Mouse (Mus musculus) midbrain, embryonic 12.5 days (tissue): ENCODE data around the gene Tnfrsf23. TPM values are rescaled to one million over a fixed set of nuclear protein-coding genes. Genes with fewer than 3 reads are reported as not detected.

Source experiments
- ATAC-seq: fragments of 200-750 bp; cut with Nextera tagmentation; 2 replicates; pipeline ENCODE4 v1.8.0; 2017; ENCODE audit warnings: low read depth, moderate TSS enrichment, moderate library complexity; ENCODE audit not compliant: low FRiP score
- H3K27ac ChIP-seq: fragments of 300-500 bp; sonication (generic); replicated peaks from 2 replicates; pipeline ENCODE4 v1.5.1; 2016; ENCODE audit warnings: mild to moderate bottlenecking
- H3K27me3 ChIP-seq: fragments of 300-500 bp; sonication (generic); 2 replicates; pipeline ENCODE4 v1.6.1; 2016; ENCODE audit warnings: mild to moderate bottlenecking
- H3K36me3 ChIP-seq: fragments of 300-500 bp; sonication (generic); 2 replicates; pipeline ENCODE4 v1.6.1; 2016
- H3K4me1 ChIP-seq: fragments of 300-500 bp; sonication (generic); 2 replicates; pipeline ENCODE4 v1.6.1; 2016
- H3K4me2 ChIP-seq: fragments of 300-500 bp; sonication (generic); replicated peaks from 2 replicates; pipeline ENCODE4 v1.6.1; 2016; ENCODE audit warnings: mild to moderate bottlenecking, moderate library complexity
- H3K4me3 ChIP-seq: fragments of 300-500 bp; sonication (generic); 2 replicates; pipeline ENCODE4 v1.5.1; 2016; ENCODE audit warnings: mild to moderate bottlenecking
- H3K9ac ChIP-seq: fragments of 300-500 bp; sonication (generic); replicated peaks from 2 replicates; pipeline ENCODE4 v1.6.1; 2016; ENCODE audit warnings: mild to moderate bottlenecking, moderate library complexity
- H3K9me3 ChIP-seq: fragments of 300-500 bp; sonication (generic); 2 replicates; pipeline ENCODE4 v1.6.1; 2016; ENCODE audit warnings: mild to moderate bottlenecking
- WGBS: fragments of 180-500 bp; shearing (Covaris S2); methylation state at CpG from one replicate; pipeline ENCODE4 v1.1.7; 2016; 5-methylcytosine and 5-hydroxymethylcytosine counted together
- polyA plus RNA-seq: library from polyadenylated mRNA; unstranded; fragments of >200 nt; fragmentation: Nextera tagmentation; extraction: Ambion mirVana; gene quantifications from 2 replicates; pipeline ENCODE4 v1.2.1, GENCODE M21; 2016

Tnfrsf23 gene
- polyA plus RNA-seq, 1 experiment from 2014 or later, result 0.57 TPM

- no peak overlapping the region for H3K27ac ChIP-seq
- no peak for ATAC-seq
- no peak overlapping the region for H3K9ac ChIP-seq
- H3K27me3 ChIP-seq, result no peaks in the 10 kb centered on the region
- H3K36me3 ChIP-seq, result no peaks in the 10 kb centered on the region
- no peak overlapping the region for H3K4me2 ChIP-seq
- no peaks in the 10 kb centered on the region for H3K4me1 ChIP-seq
- H3K9me3 ChIP-seq, result no peaks in the 10 kb centered on the region
- 68% methylated on average over 10 of the region's 10 CpGs for WGBS
- H3K4me3 ChIP-seq, result no peak overlapping the region
Observed at GRCm38 (mm10) chr7:143627555-143628286, 58.0 kb downstream of the Tnfrsf23 start.

GRCm38 (mm10) chr7:143626178-143626577, 59.5 kb downstream of the Tnfrsf23 start:
- H3K27me3 ChIP-seq, result no peaks in the 10 kb centered on the region

GRCm38 (mm10) chr7:143625151-143625550, 60.5 kb downstream of the Tnfrsf23 start:
- Histone ChIP-seq H3K9ac (no peak overlapping the region), H3K36me3 (no peaks in the 10 kb centered on the region), H3K9me3 (no peaks in the 10 kb centered on the region), H3K4me3 (no peak overlapping the region), H3K4me2 (no peak overlapping the region), H3K4me1 (no peaks in the 10 kb centered on the region), H3K27ac (no peak overlapping the region), H3K27me3 (no peaks in the 10 kb centered on the region)
- ATAC-seq, result no peak
- WGBS, result 74% methylated on average over 5 of the region's 5 CpGs

More at GRCm38 (mm10) chr7:143626178-143626577, 59.5 kb downstream of the Tnfrsf23 start:
- ATAC-seq, result no peak
- H3K4me3 ChIP-seq, result no peak overlapping the region
- WGBS, result 67% methylated on average over 2 of the region's 2 CpGs
- H3K4me2 ChIP-seq, result no peak overlapping the region
- H3K9me3 ChIP-seq, result no peaks in the 10 kb centered on the region
- H3K9ac ChIP-seq, result no peak overlapping the region
- H3K4me1 ChIP-seq, result no peaks in the 10 kb centered on the region
- no peaks in the 10 kb centered on the region for H3K36me3 ChIP-seq
- no peak overlapping the region for H3K27ac ChIP-seq

- ATAC-seq, result no peak
- no peaks in the 10 kb centered on the region for H3K27me3 ChIP-seq
- H3K4me2 ChIP-seq, result no peak overlapping the region
- no peak overlapping the region for H3K9ac ChIP-seq
- H3K9me3 ChIP-seq, result no peaks in the 10 kb centered on the region
- no peaks in the 10 kb centered on the region for H3K4me1 ChIP-seq
- no peak overlapping the region for H3K4me3 ChIP-seq
- 87% methylated on average over 3 of the region's 3 CpGs for WGBS
- no peak overlapping the region for H3K27ac ChIP-seq
- no peaks in the 10 kb centered on the region for H3K36me3 ChIP-seq
Observed at GRCm38 (mm10) chr7:143624561-143624960, 61.1 kb downstream of the Tnfrsf23 start.

GRCm38 (mm10) chr7:143620951-143621350, 64.7 kb downstream of the Tnfrsf23 start:
- Histone ChIP-seq H3K9me3 (no peaks in the 10 kb centered on the region), H3K27ac (no peak overlapping the region), H3K36me3 (no peaks in the 10 kb centered on the region), H3K4me3 (no peak overlapping the region), H3K4me2 (no peak overlapping the region), H3K4me1 (no peaks in the 10 kb centered on the region), H3K9ac (no peak overlapping the region), H3K27me3 (no peaks in the 10 kb centered on the region)
- no peak for ATAC-seq
- 65% methylated on average over 1 of the region's 1 CpGs for WGBS

Other genes starting within 250 kb of the Tnfrsf23 start
- gene Cdkn1c, start 224.8 kb downstream of the Tnfrsf23 start, polyA plus RNA-seq, result 875 and 1,070 TPM in 2 replicates
- 0.38 and 0.48 TPM in 2 replicates for gene Slc22a18, start 212.1 kb downstream of the Tnfrsf23 start, polyA plus RNA-seq
- gene Phlda2, start 182.7 kb downstream of the Tnfrsf23 start, polyA plus RNA-seq, result 1.4 and 1.5 TPM in 2 replicates
- 345 and 355 TPM in 2 replicates for gene Nap1l4, start 136.8 kb downstream of the Tnfrsf23 start, polyA plus RNA-seq
- gene Cars, start 85.8 kb downstream of the Tnfrsf23 start, polyA plus RNA-seq, result 67.5 and 72.1 TPM in 2 replicates
- gene Tnfrsf26, start 57.1 kb downstream of the Tnfrsf23 start, polyA plus RNA-seq, result 0.23 and 0.24 TPM in 2 replicates
- 5.9 and 7.6 TPM in 2 replicates for gene Tnfrsf22, start 36.2 kb downstream of the Tnfrsf23 start, polyA plus RNA-seq
- gene Osbpl5, start 71.1 kb upstream of the Tnfrsf23 start, polyA plus RNA-seq, result 21.6 and 22.1 TPM in 2 replicates
- not detected in 2 replicates for gene Mrgprg, start 81.1 kb upstream of the Tnfrsf23 start, polyA plus RNA-seq
- gene Mrgpre, start 98.6 kb upstream of the Tnfrsf23 start, polyA plus RNA-seq, result 2.2 and 3.0 TPM in 2 replicates
- gene Nadsyn1, start 137.0 kb upstream of the Tnfrsf23 start, polyA plus RNA-seq, result 8.0 and 10.2 TPM in 2 replicates
- 61.5 and 71.2 TPM in 2 replicates for gene Dhcr7, start 137.3 kb upstream of the Tnfrsf23 start, polyA plus RNA-seq
- gene Gm498, start 181.0 kb upstream of the Tnfrsf23 start, polyA plus RNA-seq, result not detected in 2 replicates